Mouse (Mus musculus) spleen, adult 2 months (tissue): ENCODE data around the gene St3gal5.

ENCODE experiments used
- CTCF ChIP-seq: fragments of 200-500 bp; IDR thresholded peaks from 2 replicates; pipeline ENCODE4 v1.5.1; 2011; ENCODE audit warnings: mild to moderate bottlenecking, inconsistent platforms; ENCODE audit not compliant: insufficient read depth, insufficient read length, insufficient replicate concordance; ENCODE audit errors: extremely low read depth
- POLR2A ChIP-seq: fragments of 200-500 bp; IDR thresholded peaks from 2 replicates; pipeline ENCODE4 v1.6.1; 2011; ENCODE audit warnings: low read depth, low read length, inconsistent platforms

DNA sequence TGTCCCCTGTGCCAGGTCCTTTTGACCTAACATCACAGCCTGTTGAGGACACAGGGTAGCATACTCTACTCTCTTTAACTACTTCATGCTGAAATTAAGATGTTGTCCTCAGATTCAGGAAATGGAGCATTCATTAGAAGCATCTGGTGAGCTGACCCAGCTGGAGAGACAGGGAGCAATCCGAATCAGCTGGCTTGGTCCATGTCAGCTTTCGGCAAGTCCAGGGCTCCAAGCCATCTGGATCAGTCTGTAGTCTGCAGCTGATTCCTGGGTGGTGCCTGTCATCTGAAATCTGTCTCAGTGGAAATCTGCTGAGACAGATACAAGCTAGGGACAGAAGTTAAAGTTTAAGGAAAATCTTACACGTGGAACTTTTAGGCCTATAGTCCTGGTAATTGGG lies 23.9 kb downstream of the St3gal5 start:
- no peak for TF ChIP-seq CTCF
- TF ChIP-seq POLR2A = no peak
